Mouse (Mus musculus): ENCODE measurements at regions not wholly inside any gene's neighbourhood (a gene's known extent, or its start where the extent isn't known, plus 50 kb on each side); places are given as distances from the start of the nearest gene placed in this dataset.

- WGBS, result 95% methylated on average over 8 of the region's 8 CpGs
- DNase-seq, result no peak
- Histone ChIP-seq H3K27ac (ENCODE audit: control insufficient read depth, insufficient read depth, low read length) (no peak overlapping the region), H3K4me1 (replicated peaks; ENCODE audit: control insufficient read depth, insufficient read depth, low read length) (no peaks in the 10 kb centered on the region; the same call in 1 of the 2 replicates), H3K4me3 (ENCODE audit: control insufficient read depth, insufficient read depth, low read length) (no peak overlapping the region), H3K36me3 (ENCODE audit: control insufficient read depth, insufficient read depth, low read length) (no peaks in the 10 kb centered on the region), H3K27me3 (ENCODE audit: control insufficient read depth, insufficient read depth, low read length) (no peaks in the 10 kb centered on the region)
- TF ChIP-seq CTCF (IDR thresholded peaks at IDR 0.05; ENCODE audit: borderline replicate concordance, control insufficient read depth, extremely low read depth, insufficient read depth, low read length, poor library complexity), result no peak
- TF ChIP-seq POLR2A (IDR thresholded peaks at IDR 0.05; ENCODE audit: control insufficient read depth, extremely low read depth, insufficient read depth, low read length, poor library complexity), result no peak
Observed at GRCm38 (mm10) chr19:56076128-56076527, 210.8 kb upstream of the Habp2 start.

DNA sequence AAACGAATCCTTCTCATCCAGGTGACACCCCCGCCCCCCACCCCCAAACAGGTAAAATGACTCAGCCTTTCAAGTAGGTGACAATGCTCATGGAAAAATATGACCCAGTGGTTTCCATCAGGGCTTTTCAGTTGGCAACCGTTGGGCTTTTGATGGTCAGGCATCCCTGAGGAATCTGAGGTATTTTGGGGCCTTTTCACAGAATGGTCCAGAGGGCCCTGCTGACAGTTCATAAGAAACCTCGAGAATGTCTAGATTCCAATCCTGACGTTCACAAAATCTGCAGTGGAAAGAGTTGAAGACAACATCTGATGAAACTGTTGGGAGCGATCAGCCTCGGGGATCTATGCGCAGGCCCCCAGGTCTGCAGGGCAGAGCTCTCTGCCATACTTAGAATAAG, 209.4 kb upstream of the Habp2 start:
- 90% methylated on average over 8 of the region's 8 CpGs for WGBS

DNA sequence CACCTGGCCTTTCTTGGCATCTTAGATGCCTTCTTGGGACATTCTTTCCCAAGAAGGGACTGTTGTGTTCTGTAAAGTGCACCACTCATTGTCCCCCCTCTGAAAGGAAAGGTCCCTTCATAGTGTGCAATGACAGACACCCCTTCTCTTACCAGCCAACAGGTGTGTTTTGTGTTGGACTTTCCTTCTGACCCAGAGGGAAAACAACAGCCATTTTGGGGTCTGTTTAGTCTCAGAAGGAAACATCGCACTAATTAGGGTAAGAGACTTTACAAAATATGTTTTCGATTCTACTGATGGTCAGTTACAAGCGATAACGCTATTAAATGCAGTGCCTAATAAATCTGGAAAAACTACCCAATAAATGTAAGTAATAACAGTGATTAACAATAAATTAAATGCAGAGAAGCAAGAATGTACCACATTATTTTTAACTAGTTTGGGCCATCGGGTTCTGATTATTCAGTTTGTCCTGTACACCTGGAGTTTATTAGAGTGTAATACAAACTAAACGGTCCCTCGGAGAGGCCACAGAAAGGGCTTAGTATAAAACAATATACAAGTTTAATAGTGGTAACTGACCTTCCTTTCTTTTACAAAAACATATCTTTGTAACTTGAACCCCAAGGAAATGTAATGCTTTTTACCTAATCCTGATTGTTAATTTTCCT, 200.4 kb upstream of the Habp2 start:
- 99% methylated on average over 7 of the region's 7 CpGs for WGBS
- DNase-seq, result no peak
- Histone ChIP-seq H3K36me3 (ENCODE audit: control insufficient read depth, insufficient read depth, low read length) (no peaks in the 10 kb centered on the region), H3K4me1 (replicated peaks; ENCODE audit: control insufficient read depth, insufficient read depth, low read length) (no peaks in the 10 kb centered on the region), H3K27ac (ENCODE audit: control insufficient read depth, insufficient read depth, low read length) (no peak overlapping the region), H3K27me3 (ENCODE audit: control insufficient read depth, insufficient read depth, low read length) (no peaks in the 10 kb centered on the region), H3K4me3 (ENCODE audit: control insufficient read depth, insufficient read depth, low read length) (no peak overlapping the region)
- TF ChIP-seq POLR2A (IDR thresholded peaks at IDR 0.05; ENCODE audit: control insufficient read depth, extremely low read depth, insufficient read depth, low read length, poor library complexity) (no peak), CTCF (IDR thresholded peaks at IDR 0.05; ENCODE audit: borderline replicate concordance, control insufficient read depth, extremely low read depth, insufficient read depth, low read length, poor library complexity) (no peak)

More for the DNA sequence above, 209.4 kb upstream of the Habp2 start:
- H3K27ac ChIP-seq (ENCODE audit: control insufficient read depth, insufficient read depth, low read length), result no peak overlapping the region
- no peaks in the 10 kb centered on the region for H3K36me3 ChIP-seq (ENCODE audit: control insufficient read depth, insufficient read depth, low read length)
- no peaks in the 10 kb centered on the region for H3K27me3 ChIP-seq (ENCODE audit: control insufficient read depth, insufficient read depth, low read length)
- TF ChIP-seq POLR2A (IDR thresholded peaks at IDR 0.05; ENCODE audit: control insufficient read depth, extremely low read depth, insufficient read depth, low read length, poor library complexity), result no peak
- TF ChIP-seq CTCF (IDR thresholded peaks at IDR 0.05; ENCODE audit: borderline replicate concordance, control insufficient read depth, extremely low read depth, insufficient read depth, low read length, poor library complexity), result no peak
- no peak for DNase-seq
- no peaks in the 10 kb centered on the region; the same call in 1 of the 2 replicates for H3K4me1 ChIP-seq (replicated peaks; ENCODE audit: control insufficient read depth, insufficient read depth, low read length)
- H3K4me3 ChIP-seq (ENCODE audit: control insufficient read depth, insufficient read depth, low read length), result no peak overlapping the region

- no peak overlapping the region for H3K27ac ChIP-seq (ENCODE audit: control insufficient read depth, insufficient read depth, low read length)
- DNase-seq, result no peak
- H3K4me3 ChIP-seq (ENCODE audit: control insufficient read depth, insufficient read depth, low read length), result no peak overlapping the region
- H3K36me3 ChIP-seq (ENCODE audit: control insufficient read depth, insufficient read depth, low read length), result no peaks in the 10 kb centered on the region
- no peaks in the 10 kb centered on the region for H3K27me3 ChIP-seq (ENCODE audit: control insufficient read depth, insufficient read depth, low read length)
- TF ChIP-seq CTCF (IDR thresholded peaks at IDR 0.05; ENCODE audit: borderline replicate concordance, control insufficient read depth, extremely low read depth, insufficient read depth, low read length, poor library complexity), result no peak
- no peak for TF ChIP-seq POLR2A (IDR thresholded peaks at IDR 0.05; ENCODE audit: control insufficient read depth, extremely low read depth, insufficient read depth, low read length, poor library complexity)
- H3K4me1 ChIP-seq (replicated peaks; ENCODE audit: control insufficient read depth, insufficient read depth, low read length), result no peaks in the 10 kb centered on the region
- 97% methylated on average over 6 of the region's 6 CpGs for WGBS
Observed at GRCm38 (mm10) chr19:56087127-56087526, 199.8 kb upstream of the Habp2 start.

DNA sequence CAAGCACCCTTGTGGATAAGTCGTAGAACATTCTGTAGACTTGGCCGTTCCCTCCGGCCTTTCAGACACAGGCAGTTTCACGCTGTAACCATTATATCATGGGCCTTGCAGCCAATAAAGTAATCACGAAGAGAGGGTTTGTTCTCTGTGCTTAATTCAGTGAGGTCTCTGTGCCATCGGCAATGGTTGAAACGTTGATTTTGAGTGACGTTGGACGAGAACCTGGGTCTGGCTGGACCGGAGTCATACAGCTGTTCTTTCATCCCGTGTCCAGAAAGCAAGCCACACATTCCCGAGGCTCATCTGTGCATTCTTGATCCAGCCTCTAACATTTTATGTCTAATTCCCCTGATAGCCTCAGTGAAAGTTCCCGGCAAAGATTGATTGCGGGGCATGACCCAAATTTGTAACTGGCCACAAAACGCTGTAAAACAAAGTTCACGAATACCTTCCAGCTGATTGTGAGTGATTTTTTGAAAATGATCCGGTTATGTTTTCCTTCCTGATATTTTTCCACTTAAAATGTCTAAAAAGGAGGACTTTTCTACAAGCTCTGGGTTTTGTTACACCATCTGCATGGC, 197.1 kb upstream of the Habp2 start:
- Histone ChIP-seq H3K4me1 (replicated peaks; ENCODE audit: control insufficient read depth, insufficient read depth, low read length) (no peaks in the 10 kb centered on the region), H3K27me3 (ENCODE audit: control insufficient read depth, insufficient read depth, low read length) (no peaks in the 10 kb centered on the region), H3K27ac (ENCODE audit: control insufficient read depth, insufficient read depth, low read length) (no peak overlapping the region), H3K4me3 (ENCODE audit: control insufficient read depth, insufficient read depth, low read length) (no peak overlapping the region), H3K36me3 (ENCODE audit: control insufficient read depth, insufficient read depth, low read length) (no peaks in the 10 kb centered on the region)
- TF ChIP-seq POLR2A (IDR thresholded peaks at IDR 0.05; ENCODE audit: control insufficient read depth, extremely low read depth, insufficient read depth, low read length, poor library complexity) (no peak), CTCF (IDR thresholded peaks at IDR 0.05; ENCODE audit: borderline replicate concordance, control insufficient read depth, extremely low read depth, insufficient read depth, low read length, poor library complexity) (no peak)
- no peak for DNase-seq
- WGBS, result 95% methylated on average over 17 of the region's 17 CpGs

GRCm38 (mm10) chr19:56091581-56091980, 195.4 kb upstream of the Habp2 start:
- no peak overlapping the region for H3K27ac ChIP-seq (ENCODE audit: control insufficient read depth, insufficient read depth, low read length)
- 93% methylated on average over 5 of the region's 5 CpGs for WGBS
- no peaks in the 10 kb centered on the region for H3K36me3 ChIP-seq (ENCODE audit: control insufficient read depth, insufficient read depth, low read length)
- H3K4me3 ChIP-seq (ENCODE audit: control insufficient read depth, insufficient read depth, low read length), result no peak overlapping the region
- no peak for DNase-seq
- TF ChIP-seq CTCF (IDR thresholded peaks at IDR 0.05; ENCODE audit: borderline replicate concordance, control insufficient read depth, extremely low read depth, insufficient read depth, low read length, poor library complexity) (no peak), POLR2A (IDR thresholded peaks at IDR 0.05; ENCODE audit: control insufficient read depth, extremely low read depth, insufficient read depth, low read length, poor library complexity) (no peak)
- no peaks in the 10 kb centered on the region for H3K4me1 ChIP-seq (replicated peaks; ENCODE audit: control insufficient read depth, insufficient read depth, low read length)
- H3K27me3 ChIP-seq (ENCODE audit: control insufficient read depth, insufficient read depth, low read length), result no peaks in the 10 kb centered on the region
